Mouse (Mus musculus) liver, adult (tissue): Measurements from ENCODE around the gene Armh4.

Experiments used
- GATA4 ChIP-seq: IDR thresholded peaks from 2 replicates; pipeline ENCODE4 v1.6.1; 2014; ENCODE audit warnings: mild to moderate bottlenecking, low read length; ENCODE audit not compliant: insufficient replicate concordance

The Armh4 gene

GRCm38 (mm10) chr14:49782715-49783531 lies at the start of gene Armh4:
TSS of gene Armh4 (minus strand) at chr14:49783383.
- TF ChIP-seq GATA4: no peak

- no peak for TF ChIP-seq GATA4
Observed at GRCm38 (mm10) chr14:49829192-49830171, 46.3 kb upstream of the Armh4 start.

GRCm38 (mm10) chr14:49801444-49801843 lies 18.3 kb upstream of the Armh4 start:
- no peak for TF ChIP-seq GATA4

DNA sequence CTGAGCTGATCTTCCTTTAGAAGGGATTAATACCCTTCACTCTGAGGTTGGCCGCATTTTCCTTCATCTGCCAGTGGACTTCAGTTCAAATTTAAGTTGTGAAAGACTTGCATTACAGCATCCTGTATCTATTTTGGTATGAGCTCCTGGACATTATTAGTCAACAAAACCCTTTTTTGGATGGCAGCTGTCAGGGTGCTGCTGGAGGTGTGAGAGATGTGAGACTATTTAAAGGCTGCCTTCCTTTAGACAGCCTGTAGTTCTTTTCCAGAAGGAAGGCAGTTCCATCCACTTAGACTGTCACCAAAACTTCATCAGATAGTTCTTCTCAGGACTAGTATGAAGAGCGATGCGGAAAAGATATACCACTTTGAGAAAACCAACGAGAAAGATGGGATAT lies 10.8 kb upstream of the Armh4 start:
- TF ChIP-seq GATA4: no peak

DNA sequence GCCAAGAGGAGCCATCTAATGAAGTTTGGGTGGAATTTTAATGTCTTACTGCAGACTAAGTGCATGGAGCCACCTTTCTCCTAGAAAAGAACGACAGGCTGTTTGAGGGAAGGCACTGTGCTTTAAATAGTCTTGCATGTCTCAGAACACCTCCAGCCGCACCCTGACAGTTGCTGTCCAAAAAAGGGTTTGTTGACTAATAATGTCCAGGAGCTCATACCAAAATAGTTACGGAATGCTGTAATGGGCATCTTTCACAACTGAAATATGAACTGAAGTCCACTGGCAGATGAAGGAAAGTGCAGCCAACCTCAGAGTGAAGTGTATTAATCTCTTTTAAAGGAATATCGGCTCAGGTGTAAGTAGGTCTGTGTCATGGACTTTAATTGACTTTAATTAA lies 7.4 kb upstream of the Armh4 start:
- no peak for TF ChIP-seq GATA4

GRCm38 (mm10) chr14:49785793-49786192 lies 2.6 kb upstream of the Armh4 start:
- TF ChIP-seq GATA4: no peak

- no peak for TF ChIP-seq GATA4
Observed at GRCm38 (mm10) chr14:49783866-49784265, 683 bp upstream of the Armh4 start.

- TF ChIP-seq GATA4: no peak
Observed at GRCm38 (mm10) chr14:49780416-49780815, 2.8 kb downstream of the Armh4 start.

DNA sequence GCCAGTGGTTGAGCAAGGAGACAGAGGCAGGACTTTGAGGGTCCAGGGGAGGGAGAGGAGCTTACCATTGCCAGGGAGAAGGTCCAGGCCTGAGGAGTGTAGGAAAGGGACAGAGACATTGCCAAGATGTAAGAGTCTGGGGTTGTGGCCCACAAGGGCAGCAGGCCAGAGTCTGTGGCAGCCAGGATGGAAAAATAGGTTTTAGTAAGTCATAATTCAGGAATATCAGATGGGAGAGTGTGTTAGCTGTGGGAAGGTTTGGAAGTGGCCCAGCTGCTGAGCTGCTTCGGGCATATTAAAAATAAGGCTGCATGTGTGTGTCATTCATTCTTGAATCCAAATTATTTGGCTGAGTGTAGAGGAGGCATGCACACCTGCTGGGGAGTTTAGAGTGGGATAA lies 11.4 kb downstream of the Armh4 start:
- no peak for TF ChIP-seq GATA4

- TF ChIP-seq GATA4: no peak
Observed at GRCm38 (mm10) chr14:49766601-49767000, 16.6 kb downstream of the Armh4 start.

- no peak for TF ChIP-seq GATA4
Observed at GRCm38 (mm10) chr14:49755845-49756244, 27.3 kb downstream of the Armh4 start.

DNA sequence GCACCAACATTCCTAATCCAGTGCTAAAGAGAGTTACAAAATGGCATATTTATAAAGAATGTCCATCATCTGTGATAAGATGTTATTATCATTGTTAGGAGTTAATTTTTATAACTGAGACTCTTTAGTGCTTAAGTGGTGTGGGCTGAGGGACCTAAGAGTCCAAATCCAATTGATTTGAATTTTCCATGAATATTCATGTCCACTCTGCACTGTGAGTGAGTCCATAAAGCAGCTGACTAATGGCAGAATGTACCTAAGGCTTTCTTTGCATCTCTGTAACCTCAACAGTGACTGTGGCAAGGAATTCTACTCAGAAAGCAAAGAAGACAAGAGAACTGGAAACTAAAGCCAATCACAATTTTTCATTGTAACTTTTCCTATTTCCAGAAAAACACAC lies 30.6 kb downstream of the Armh4 start:
- TF ChIP-seq GATA4: no peak

GRCm38 (mm10) chr14:49745874-49746273 lies 37.3 kb downstream of the Armh4 start:
- no peak for TF ChIP-seq GATA4

DNA sequence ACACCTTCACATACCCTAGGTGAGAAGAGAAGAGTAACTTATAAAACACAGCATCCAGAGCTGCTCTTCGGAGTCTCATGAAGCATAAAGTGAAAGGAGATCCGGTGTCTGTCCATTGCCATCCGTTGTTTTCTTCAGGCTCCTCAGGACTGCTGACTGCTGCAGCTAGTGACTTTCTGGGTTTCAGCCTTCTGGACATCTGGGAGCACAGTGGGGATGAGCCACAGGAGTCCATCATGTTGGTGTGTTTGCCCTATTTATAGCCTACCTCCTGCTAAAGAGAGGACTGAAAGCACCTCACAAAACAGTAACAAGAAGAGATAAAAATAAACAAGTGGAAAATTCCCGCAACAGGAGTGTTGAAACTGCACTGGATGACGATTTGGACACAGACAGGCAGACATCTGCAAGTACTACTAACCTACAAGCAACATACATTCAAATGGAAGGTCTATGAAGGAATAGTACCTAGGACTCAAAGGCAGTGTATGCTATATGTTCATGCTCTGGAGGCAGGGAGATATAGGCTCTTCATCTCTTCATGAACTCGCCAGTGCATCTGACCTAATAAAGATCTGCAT lies 39.1 kb downstream of the Armh4 start:
- TF ChIP-seq GATA4: no peak

GRCm38 (mm10) chr14:49739328-49739727 lies 43.9 kb downstream of the Armh4 start:
- no peak for TF ChIP-seq GATA4
